Mouse (Mus musculus): Measurements from ENCODE around the gene Galr2. TPM values are rescaled to one million over a fixed set of nuclear protein-coding genes. Genes with fewer than 3 reads are reported as not detected.

The Galr2 gene
- polyA plus RNA-seq, 1 experiment: 0.85 TPM

- no peaks in the 10 kb centered on the region for H3K79me2 ChIP-seq (ENCODE audit: control insufficient read depth, insufficient read depth)
- no peak overlapping the region for H3ac ChIP-seq (ENCODE audit: control insufficient read depth, insufficient read length, low read depth)
- no peaks in the 10 kb centered on the region for H3K79me3 ChIP-seq (ENCODE audit: low read depth)
- peaks cover 23% of the 10 kb centered on the region for H3K36me3 ChIP-seq (ENCODE audit: control insufficient read depth, insufficient read depth)
- no peak for TF ChIP-seq MYOG (IDR thresholded peaks at IDR 0.05; ENCODE audit: control insufficient read depth, extremely low read depth, insufficient read length)
- no peak for TF ChIP-seq MAX (IDR thresholded peaks at IDR 0.05)
- no peak for TF ChIP-seq USF1 (IDR thresholded peaks at IDR 0.05; ENCODE audit: low read depth)
- no peak for TF ChIP-seq FOSL1 (IDR thresholded peaks at IDR 0.05; ENCODE audit: insufficient read depth, low read length, poor library complexity, severe bottlenecking)
- TF ChIP-seq CEBPB (IDR thresholded peaks at IDR 0.05; ENCODE audit: low read depth): no peak
- no peak for TF ChIP-seq CTCF (IDR thresholded peaks at IDR 0.05; ENCODE audit: control insufficient read depth, insufficient read depth, insufficient read length)
- TF ChIP-seq MYOD1 (IDR thresholded peaks at IDR 0.05; ENCODE audit: control insufficient read depth, insufficient read length, low read depth): no peak
- no peaks in the 10 kb centered on the region for H3K27me3 ChIP-seq (ENCODE audit: control insufficient read depth, insufficient read depth, insufficient read length)
- no peak overlapping the region for H3K4me3 ChIP-seq (ENCODE audit: insufficient read depth, poor library complexity, severe bottlenecking)
These were observed 11.7 kb downstream of the Galr2 start for GRCm38 (mm10) chr11:116292401-116292800.

- peaks cover 16% of the 10 kb centered on the region for H3K36me3 ChIP-seq (ENCODE audit: control insufficient read depth, insufficient read depth)
- TF ChIP-seq CTCF (IDR thresholded peaks at IDR 0.05; ENCODE audit: control insufficient read depth, insufficient read depth, insufficient read length) (no peak), MYOG (IDR thresholded peaks at IDR 0.05; ENCODE audit: control insufficient read depth, extremely low read depth, insufficient read length) (no peak), MYOD1 (IDR thresholded peaks at IDR 0.05; ENCODE audit: control insufficient read depth, insufficient read length, low read depth) (no peak), MAX (IDR thresholded peaks at IDR 0.05) (no peak), CEBPB (IDR thresholded peaks at IDR 0.05; ENCODE audit: low read depth) (no peak), USF1 (IDR thresholded peaks at IDR 0.05; ENCODE audit: low read depth) (no peak), FOSL1 (IDR thresholded peaks at IDR 0.05; ENCODE audit: insufficient read depth, low read length, poor library complexity, severe bottlenecking) (no peak)
These were observed 12.9 kb downstream of the Galr2 start for GRCm38 (mm10) chr11:116293538-116294137.

GRCm38 (mm10) chr11:116294319-116294718, 13.6 kb downstream of the Galr2 start:
- Histone ChIP-seq H3K36me3 (ENCODE audit: control insufficient read depth, insufficient read depth) (peaks cover 11% of the 10 kb centered on the region), H3K27me3 (ENCODE audit: control insufficient read depth, insufficient read depth, insufficient read length) (no peaks in the 10 kb centered on the region), H3K4me3 (ENCODE audit: insufficient read depth, poor library complexity, severe bottlenecking) (no peak overlapping the region), H3K79me3 (ENCODE audit: low read depth) (no peaks in the 10 kb centered on the region), H3ac (ENCODE audit: control insufficient read depth, insufficient read length, low read depth) (no peak overlapping the region), H3K79me2 (ENCODE audit: control insufficient read depth, insufficient read depth) (no peaks in the 10 kb centered on the region)
- TF ChIP-seq USF1 (IDR thresholded peaks at IDR 0.05; ENCODE audit: low read depth) (no peak), MYOD1 (IDR thresholded peaks at IDR 0.05; ENCODE audit: control insufficient read depth, insufficient read length, low read depth) (no peak), CTCF (IDR thresholded peaks at IDR 0.05; ENCODE audit: control insufficient read depth, insufficient read depth, insufficient read length) (peak; percentile 42)

More at GRCm38 (mm10) chr11:116293538-116294137, 12.9 kb downstream of the Galr2 start:
- H3ac ChIP-seq (ENCODE audit: control insufficient read depth, insufficient read length, low read depth): no peak overlapping the region
- H3K79me2 ChIP-seq (ENCODE audit: control insufficient read depth, insufficient read depth): no peaks in the 10 kb centered on the region
- no peak overlapping the region for H3K4me3 ChIP-seq (ENCODE audit: insufficient read depth, poor library complexity, severe bottlenecking)
- no peaks in the 10 kb centered on the region for H3K27me3 ChIP-seq (ENCODE audit: control insufficient read depth, insufficient read depth, insufficient read length)
- no peaks in the 10 kb centered on the region for H3K79me3 ChIP-seq (ENCODE audit: low read depth)

GRCm38 (mm10) chr11:116296191-116296734, 15.5 kb downstream of the Galr2 start:
- no peaks in the 10 kb centered on the region for H3K79me3 ChIP-seq (ENCODE audit: low read depth)
- no peak for TF ChIP-seq MYOG (IDR thresholded peaks at IDR 0.05; ENCODE audit: control insufficient read depth, extremely low read depth, insufficient read length)
- TF ChIP-seq MAX (IDR thresholded peaks at IDR 0.05): no peak
- TF ChIP-seq CTCF (IDR thresholded peaks at IDR 0.05; ENCODE audit: control insufficient read depth, insufficient read depth, insufficient read length): no peak
- TF ChIP-seq CEBPB (IDR thresholded peaks at IDR 0.05; ENCODE audit: low read depth): no peak
- TF ChIP-seq USF1 (IDR thresholded peaks at IDR 0.05; ENCODE audit: low read depth): no peak
- no peak for TF ChIP-seq FOSL1 (IDR thresholded peaks at IDR 0.05; ENCODE audit: insufficient read depth, low read length, poor library complexity, severe bottlenecking)
- TF ChIP-seq MYOD1 (IDR thresholded peaks at IDR 0.05; ENCODE audit: control insufficient read depth, insufficient read length, low read depth): no peak
- H3K4me3 ChIP-seq (ENCODE audit: insufficient read depth, poor library complexity, severe bottlenecking): no peak overlapping the region
- no peak overlapping the region for H3ac ChIP-seq (ENCODE audit: control insufficient read depth, insufficient read length, low read depth)
- H3K36me3 ChIP-seq (ENCODE audit: control insufficient read depth, insufficient read depth): peaks cover 8% of the 10 kb centered on the region
- no peaks in the 10 kb centered on the region for H3K79me2 ChIP-seq (ENCODE audit: control insufficient read depth, insufficient read depth)
- H3K27me3 ChIP-seq (ENCODE audit: control insufficient read depth, insufficient read depth, insufficient read length): no peaks in the 10 kb centered on the region

- no peaks in the 10 kb centered on the region for H3K27me3 ChIP-seq (ENCODE audit: control insufficient read depth, insufficient read depth, insufficient read length)
- H3K79me3 ChIP-seq (ENCODE audit: low read depth): no peaks in the 10 kb centered on the region
- no peak overlapping the region for H3ac ChIP-seq (ENCODE audit: control insufficient read depth, insufficient read length, low read depth)
- H3K4me3 ChIP-seq (ENCODE audit: insufficient read depth, poor library complexity, severe bottlenecking): no peak overlapping the region
- H3K36me3 ChIP-seq (ENCODE audit: control insufficient read depth, insufficient read depth): peaks cover 14% of the 10 kb centered on the region
- H3K79me2 ChIP-seq (ENCODE audit: control insufficient read depth, insufficient read depth): no peaks in the 10 kb centered on the region
- TF ChIP-seq MAX (IDR thresholded peaks at IDR 0.05): no peak
- TF ChIP-seq MYOG (IDR thresholded peaks at IDR 0.05; ENCODE audit: control insufficient read depth, extremely low read depth, insufficient read length): no peak
- no peak for TF ChIP-seq CTCF (IDR thresholded peaks at IDR 0.05; ENCODE audit: control insufficient read depth, insufficient read depth, insufficient read length)
- TF ChIP-seq USF1 (IDR thresholded peaks at IDR 0.05; ENCODE audit: low read depth): no peak
- no peak for TF ChIP-seq CEBPB (IDR thresholded peaks at IDR 0.05; ENCODE audit: low read depth)
- no peak for TF ChIP-seq MYOD1 (IDR thresholded peaks at IDR 0.05; ENCODE audit: control insufficient read depth, insufficient read length, low read depth)
- TF ChIP-seq FOSL1 (IDR thresholded peaks at IDR 0.05; ENCODE audit: insufficient read depth, low read length, poor library complexity, severe bottlenecking): no peak
These were observed 16.3 kb downstream of the Galr2 start for GRCm38 (mm10) chr11:116297017-116297416.
